Mouse (Mus musculus): Measurements from ENCODE around the gene Gzma.

Gene Gzma

DNA sequence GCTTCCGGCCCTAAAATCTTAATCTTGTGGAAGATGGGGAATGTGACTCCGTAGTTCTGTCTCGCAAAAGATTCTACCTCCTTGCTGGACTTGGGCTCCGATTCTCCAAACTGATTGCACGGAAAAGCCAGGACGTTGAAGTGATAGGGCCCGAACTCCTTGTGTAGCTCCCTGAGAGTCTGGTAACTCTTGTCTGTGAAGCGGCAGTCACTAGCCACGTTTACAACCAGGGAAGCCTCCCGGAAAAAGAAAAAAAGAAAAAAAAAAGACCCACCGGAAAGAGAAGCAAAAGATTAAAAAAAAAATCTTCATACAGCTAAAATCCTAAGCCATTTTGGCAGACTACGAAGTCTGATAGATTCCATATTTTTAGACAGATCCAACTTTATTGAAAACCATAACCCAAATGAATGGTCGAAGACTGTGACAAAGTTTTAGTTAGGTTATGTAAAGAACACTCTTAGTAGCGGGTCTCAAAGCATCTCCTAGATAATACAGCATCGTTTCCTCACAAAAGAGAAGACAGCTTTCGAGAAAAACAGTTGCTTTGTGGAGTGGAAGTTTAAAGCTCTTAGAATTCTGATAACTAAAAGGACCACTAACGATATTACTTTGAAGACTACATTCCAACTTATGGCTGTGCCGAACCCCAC, 55.2 kb downstream of the Gzma start:
- DNase-seq, result no peak

DNA sequence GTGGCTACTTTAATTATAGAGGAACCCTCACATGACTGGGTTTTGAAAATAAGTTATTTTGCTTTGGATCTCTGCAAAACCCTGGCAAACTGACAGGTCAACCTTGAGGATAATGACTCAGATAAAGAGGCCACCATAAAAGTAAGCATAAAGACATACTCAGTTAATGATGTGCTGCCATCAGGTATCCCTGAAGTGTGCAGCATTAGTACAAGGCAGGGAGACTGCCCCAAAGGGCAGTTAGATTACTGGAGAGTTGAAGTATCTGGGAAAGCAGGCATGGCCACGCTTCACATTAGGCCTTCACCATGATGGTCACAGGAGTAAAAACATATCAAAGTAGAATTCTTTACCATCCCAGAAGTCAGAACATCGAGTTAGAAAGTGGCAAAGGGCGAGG, 55.9 kb downstream of the Gzma start:
- DNase-seq, result no peak

All from cerebellum, postnatal 14 days (tissue).